Mouse (Mus musculus) brain, adult 2 months (tissue): ENCODE measurements around the gene Tbc1d17.

Experiments
- DNase-seq: peaks from one replicate; pipeline ENCODE4 v3.0.0; 2011; ENCODE audit warnings: low read depth, low spot score

The Tbc1d17 gene

GRCm38 (mm10) chr7:44789531-44789930 is 59.3 kb downstream of the Tbc1d17 start:
- no peak for DNase-seq
